Mouse (Mus musculus) kidney, postnatal 4 days (tissue): ENCODE data around the gene Map3k13.

Experiments used
- DNase-seq, 2 experiments: peaks; one replicate each; pipeline ENCODE4 v3.0.0; 2021; ENCODE audit warnings: mixed read lengths in 2 of 2

Map3k13 gene

GRCm38 (mm10) chr16:21928471-21928870 is 134.3 kb downstream of the Map3k13 start:
- no peak for DNase-seq

- DNase-seq = peak; percentile 90 to 93
Observed at GRCm38 (mm10) chr16:21946761-21947715, 152.9 kb downstream of the Map3k13 start, which contains the start of gene Tmem41a. Tmem41a (minus strand) TSS chr16:21947552.

GRCm38 (mm10) chr16:21955591-21955990 is 161.4 kb downstream of the Map3k13 start:
- no peak for DNase-seq

GRCm38 (mm10) chr16:21965576-21965975 is 171.4 kb downstream of the Map3k13 start:
- no peak for DNase-seq

GRCm38 (mm10) chr16:21969874-21970273 is 175.7 kb downstream of the Map3k13 start:
- no peak for DNase-seq

- no peak for DNase-seq
Observed at GRCm38 (mm10) chr16:21970536-21970935, 176.4 kb downstream of the Map3k13 start.

- DNase-seq = no peak
Observed at GRCm38 (mm10) chr16:21971446-21971845, 177.3 kb downstream of the Map3k13 start.

GRCm38 (mm10) chr16:21976203-21976602 is 182.1 kb downstream of the Map3k13 start:
- DNase-seq = peak; percentile 14 to 25

GRCm38 (mm10) chr16:21977347-21977746 is 183.2 kb downstream of the Map3k13 start:
- DNase-seq = no peak
